Mouse (Mus musculus): ENCODE results near the gene Gm773.
"Not testable (repeated sequence)": the region's sequence is repeated elsewhere in the genome, so short reads cannot be mapped to it uniquely, and the experiment has no call there.

Gene Gm773

GRCm38 (mm10) chrX:56212771-56213170, at the start of gene Gm773:
TSS of gene Gm773 (minus strand) at chrX:56212881.
- Histone ChIP-seq H3K4me3 (replicated peaks; ENCODE audit: low read length) (no peak within 1 kb of the TSS), H3K27me3 (ENCODE audit: insufficient read depth, low read length) (no peaks in the 10 kb centered on the region)

DNA sequence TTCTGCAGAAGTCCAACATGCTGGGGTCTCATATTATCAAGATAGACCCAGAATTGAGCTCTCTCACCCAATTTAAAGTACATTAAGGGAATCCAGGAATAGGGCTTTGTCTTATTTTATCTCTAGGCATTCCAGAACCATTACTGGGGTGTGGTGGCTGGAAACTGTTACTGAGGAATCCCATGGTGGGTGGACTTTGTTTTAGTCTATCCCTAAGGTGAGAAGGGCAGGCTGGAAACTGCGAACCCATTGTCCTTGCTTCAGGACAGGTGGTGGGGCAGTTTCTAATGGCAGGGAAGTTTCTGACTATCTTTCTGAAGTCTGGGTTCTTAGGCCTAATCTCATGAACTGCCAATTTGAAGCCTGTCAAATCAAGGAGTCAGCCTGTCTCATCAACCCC, 26.2 kb downstream of the Gm773 start:
- not testable (repeated sequence) for H3K27me3 ChIP-seq (ENCODE audit: insufficient read depth, low read length); H3K4me1 ChIP-seq (replicated peaks; ENCODE audit: low read depth, low read length); H3K36me3 ChIP-seq (ENCODE audit: insufficient read depth, low read length); H3K4me3 ChIP-seq (replicated peaks; ENCODE audit: low read length); H3K9me3 ChIP-seq (ENCODE audit: low read length)

More at GRCm38 (mm10) chrX:56212771-56213170, at the start of gene Gm773:
- H3K9me3 ChIP-seq (ENCODE audit: low read length): no peaks in the 10 kb centered on the region
- no peaks in the 10 kb centered on the region for H3K4me1 ChIP-seq (replicated peaks; ENCODE audit: low read depth, low read length)
- TF ChIP-seq POU5F1 (IDR thresholded peaks at IDR 0.05; ENCODE audit: borderline replicate concordance, low read length) (no peak), CTCF (conservative IDR thresholded peaks at IDR 0.05; ENCODE audit: low read length) (no peak), NANOG (IDR thresholded peaks at IDR 0.05; ENCODE audit: borderline replicate concordance, low read length) (no peak)
- H3K36me3 ChIP-seq (ENCODE audit: insufficient read depth, low read length): no peaks in the 10 kb centered on the region

DNA sequence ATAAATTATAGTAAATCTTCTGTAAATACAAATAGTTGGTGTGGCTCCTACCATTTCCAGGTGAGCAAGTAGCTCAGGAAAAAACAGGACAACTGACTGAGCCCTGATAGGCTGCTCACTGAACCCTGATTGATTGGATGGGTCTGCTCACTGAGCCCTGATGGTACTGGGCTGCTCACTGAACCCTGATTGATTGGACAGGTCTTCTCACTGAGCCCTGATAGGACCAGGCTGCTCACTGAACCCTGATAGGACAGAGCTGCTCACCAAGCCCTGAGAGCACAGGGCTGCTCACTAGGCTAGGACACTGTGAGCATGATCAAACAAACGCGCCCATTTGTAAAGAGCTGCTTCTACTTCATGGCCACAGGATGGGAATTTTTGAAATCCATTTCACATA, 61.3 kb downstream of the Gm773 start:
- Histone ChIP-seq H3K4me1 (replicated peaks; ENCODE audit: low read depth, low read length) (no peaks in the 10 kb centered on the region), H3K4me3 (replicated peaks; ENCODE audit: low read length) (no peak overlapping the region), H3K27me3 (ENCODE audit: insufficient read depth, low read length) (no peaks in the 10 kb centered on the region), H3K36me3 (ENCODE audit: insufficient read depth, low read length) (no peaks in the 10 kb centered on the region), H3K9me3 (ENCODE audit: low read length) (no peaks in the 10 kb centered on the region)
- TF ChIP-seq CTCF (conservative IDR thresholded peaks at IDR 0.05; ENCODE audit: low read length) (no peak), NANOG (IDR thresholded peaks at IDR 0.05; ENCODE audit: borderline replicate concordance, low read length) (no peak), POU5F1 (IDR thresholded peaks at IDR 0.05; ENCODE audit: borderline replicate concordance, low read length) (no peak)
